Mouse (Mus musculus) lung, embryonic 14.5 days (tissue): Measurements from ENCODE around the gene Stmn1. TPM values are rescaled to one million over a fixed set of nuclear protein-coding genes. Genes with fewer than 3 reads are reported as not detected.

Experiments used
- ATAC-seq: fragments of 200-750 bp; cut with Nextera tagmentation; 2 replicates; pipeline ENCODE4 v1.8.0; 2017; ENCODE audit warnings: mild to moderate bottlenecking, moderate TSS enrichment, moderate library complexity; ENCODE audit not compliant: insufficient read depth
- DNase-seq: peaks from one replicate; pipeline ENCODE4 v3.0.0-alpha.2; 2015
- H3K27ac ChIP-seq: fragments of 300-500 bp; sonication (generic); 2 replicates; pipeline ENCODE4 v1.5.1; 2014; ENCODE audit warnings: low read depth, mild to moderate bottlenecking, moderate library complexity
- H3K27me3 ChIP-seq: fragments of 300-500 bp; sonication (generic); 2 replicates; pipeline ENCODE4 v1.6.1; 2014; ENCODE audit warnings: low read length, control low read depth; ENCODE audit not compliant: insufficient read depth
- H3K36me3 ChIP-seq: fragments of 300-500 bp; sonication (generic); 2 replicates; pipeline ENCODE4 v1.6.1; 2014; ENCODE audit warnings: control low read depth; ENCODE audit not compliant: insufficient read depth
- H3K4me1 ChIP-seq: fragments of 300-500 bp; sonication (generic); 2 replicates; pipeline ENCODE4 v1.6.1; 2014; ENCODE audit warnings: antibody characterized with exemption, control low read depth; ENCODE audit not compliant: insufficient read depth
- H3K4me2 ChIP-seq: fragments of 300-500 bp; sonication (generic); 2 replicates; pipeline ENCODE4 v1.6.1; 2014; ENCODE audit warnings: mild to moderate bottlenecking
- H3K4me3 ChIP-seq: fragments of 300-500 bp; sonication (generic); 2 replicates; pipeline ENCODE4 v1.5.1; 2014; ENCODE audit warnings: low read depth, low read length
- H3K9ac ChIP-seq: fragments of 300-500 bp; sonication (generic); 2 replicates; pipeline ENCODE4 v1.6.1; 2014
- H3K9me3 ChIP-seq: fragments of 300-500 bp; sonication (generic); 2 replicates; pipeline ENCODE4 v1.6.1; 2016; ENCODE audit warnings: low read depth, low read length, control low read depth
- CTCF ChIP-seq: IDR thresholded peaks from 2 replicates; pipeline ENCODE4 v1.5.1; 2016; ENCODE audit warnings: antibody characterized with exemption, low read depth
- WGBS: fragments of 180-500 bp; shearing (Covaris S2); extraction: QIAGEN DNeasy Blood & Tissue Kit; methylation state at CpG from one replicate; pipeline ENCODE4 v1.1.7; 2014; 5-methylcytosine and 5-hydroxymethylcytosine counted together
- polyA plus RNA-seq: library from polyadenylated mRNA; unstranded; fragments of >200 nt; fragmentation: Nextera tagmentation; extraction: Ambion mirVana; gene quantifications from 2 replicates; pipeline ENCODE4 v1.2.1, GENCODE M21; 2014

Gene Stmn1
- polyA plus RNA-seq, 1 experiment from 2014 or later = 1,772 TPM

GRCm38 (mm10) chr4:134436659-134437058 lies 31.5 kb upstream of the Stmn1 start:
- 47% methylated on average over 10 of the region's 10 CpGs for WGBS
- peak; percentile 36 for DNase-seq
- H3K36me3 ChIP-seq = no peaks in the 10 kb centered on the region

GRCm38 (mm10) chr4:134439119-134439518 lies 29.0 kb upstream of the Stmn1 start:
- 52% methylated on average over 3 of the region's 3 CpGs for WGBS

More at GRCm38 (mm10) chr4:134436659-134437058, 31.5 kb upstream of the Stmn1 start:
- no peak for TF ChIP-seq CTCF
- ATAC-seq = no peak
- Histone ChIP-seq H3K4me1 (no peaks in the 10 kb centered on the region), H3K27me3 (no peaks in the 10 kb centered on the region), H3K9ac (no peak overlapping the region), H3K27ac (no peak overlapping the region), H3K4me2 (no peak overlapping the region), H3K9me3 (no peaks in the 10 kb centered on the region), H3K4me3 (no peak overlapping the region)

GRCm38 (mm10) chr4:134439919-134440318 lies 28.2 kb upstream of the Stmn1 start:
- Histone ChIP-seq H3K9ac (no peak overlapping the region), H3K36me3 (no peaks in the 10 kb centered on the region), H3K9me3 (no peaks in the 10 kb centered on the region), H3K27me3 (no peaks in the 10 kb centered on the region), H3K4me3 (no peak overlapping the region), H3K27ac (no peak overlapping the region), H3K4me1 (no peaks in the 10 kb centered on the region), H3K4me2 (no peak overlapping the region)
- no peak for ATAC-seq
- no peak for DNase-seq
- no peak for TF ChIP-seq CTCF
- 69% methylated on average over 4 of the region's 4 CpGs for WGBS

More at GRCm38 (mm10) chr4:134439119-134439518, 29.0 kb upstream of the Stmn1 start:
- Histone ChIP-seq H3K9ac (no peak overlapping the region), H3K27ac (no peak overlapping the region), H3K27me3 (no peaks in the 10 kb centered on the region), H3K9me3 (no peaks in the 10 kb centered on the region), H3K4me2 (no peak overlapping the region), H3K36me3 (no peaks in the 10 kb centered on the region), H3K4me1 (no peaks in the 10 kb centered on the region), H3K4me3 (no peak overlapping the region)
- no peak for DNase-seq
- no peak for ATAC-seq
- no peak for TF ChIP-seq CTCF

GRCm38 (mm10) chr4:134442216-134442615 lies 25.9 kb upstream of the Stmn1 start:
- H3K36me3 ChIP-seq = no peaks in the 10 kb centered on the region
- no peak for TF ChIP-seq CTCF
- DNase-seq (no peak), ATAC-seq (no peak)
- H3K27me3 ChIP-seq = no peaks in the 10 kb centered on the region
- H3K9me3 ChIP-seq = no peaks in the 10 kb centered on the region
- no peak overlapping the region for H3K9ac ChIP-seq
- H3K4me2 ChIP-seq = no peak overlapping the region
- no peak overlapping the region for H3K4me3 ChIP-seq
- no peaks in the 10 kb centered on the region for H3K4me1 ChIP-seq
- 85% methylated on average over 4 of the region's 4 CpGs for WGBS
- H3K27ac ChIP-seq = no peak overlapping the region

- no peak for TF ChIP-seq CTCF
These were observed 24.5 kb upstream of the Stmn1 start for GRCm38 (mm10) chr4:134443589-134443988.

GRCm38 (mm10) chr4:134444949-134445348 lies 23.2 kb upstream of the Stmn1 start:
- Histone ChIP-seq H3K36me3 (no peaks in the 10 kb centered on the region), H3K4me2 (no peak overlapping the region), H3K9ac (no peak overlapping the region), H3K9me3 (no peaks in the 10 kb centered on the region), H3K4me3 (no peak overlapping the region), H3K27me3 (no peaks in the 10 kb centered on the region), H3K27ac (no peak overlapping the region), H3K4me1 (no peaks in the 10 kb centered on the region)
- DNase-seq (no peak), ATAC-seq (no peak)
- TF ChIP-seq CTCF = no peak
- 41% methylated on average over 7 of the region's 7 CpGs for WGBS

More at GRCm38 (mm10) chr4:134443589-134443988, 24.5 kb upstream of the Stmn1 start:
- Histone ChIP-seq H3K27me3 (no peaks in the 10 kb centered on the region), H3K4me3 (no peak overlapping the region), H3K4me1 (no peaks in the 10 kb centered on the region), H3K27ac (no peak overlapping the region), H3K9me3 (no peaks in the 10 kb centered on the region), H3K9ac (no peak overlapping the region), H3K4me2 (no peak overlapping the region), H3K36me3 (no peaks in the 10 kb centered on the region)
- 22% methylated on average over 7 of the region's 7 CpGs for WGBS
- peak; percentile 29 for DNase-seq
- ATAC-seq = no peak

- no peaks in the 10 kb centered on the region for H3K27me3 ChIP-seq
- no peaks in the 10 kb centered on the region for H3K4me1 ChIP-seq
- H3K9me3 ChIP-seq = no peaks in the 10 kb centered on the region
- no peak for TF ChIP-seq CTCF
- DNase-seq (no peak), ATAC-seq (no peak)
- no peaks in the 10 kb centered on the region for H3K36me3 ChIP-seq
- H3K27ac ChIP-seq = no peak overlapping the region
- H3K4me3 ChIP-seq = no peak overlapping the region
- H3K4me2 ChIP-seq = no peak overlapping the region
- 33% methylated on average over 1 of the region's 1 CpGs for whole genome bisulfite sequencing
- no peak overlapping the region for H3K9ac ChIP-seq
These were observed 22.6 kb upstream of the Stmn1 start for GRCm38 (mm10) chr4:134445489-134445888.

- no peak for TF ChIP-seq CTCF
- H3K27me3 ChIP-seq = peaks cover 6% of the 10 kb centered on the region; the same call in 1 of the 2 replicates
- H3K4me2 ChIP-seq = no peak overlapping the region
- no peak overlapping the region for H3K27ac ChIP-seq
- no peaks in the 10 kb centered on the region for H3K36me3 ChIP-seq
- DNase-seq (no peak), ATAC-seq (no peak)
- no peak overlapping the region for H3K9ac ChIP-seq
- 39% methylated on average over 23 of the region's 23 CpGs for WGBS
- H3K9me3 ChIP-seq = no peaks in the 10 kb centered on the region
- H3K4me3 ChIP-seq = no peak overlapping the region
- H3K4me1 ChIP-seq = no peaks in the 10 kb centered on the region; the same call in 1 of the 2 replicates
These were observed 20.2 kb upstream of the Stmn1 start for GRCm38 (mm10) chr4:134447966-134448365.
